Mouse (Mus musculus): Measurements from ENCODE around the gene Aknad1.
A peak's percentile ranks its signal among the peaks of the same experiment; 100 is the strongest.

Gene Aknad1

GRCm38 (mm10) chr3:108754541-108754940 is 15.1 kb downstream of the Aknad1 start:
- no peak for DNase-seq

- DNase-seq, result no peak
Measured at GRCm38 (mm10) chr3:108755542-108755941, 16.1 kb downstream of the Aknad1 start.

- DNase-seq, result no peak
Measured at GRCm38 (mm10) chr3:108756131-108756530, 16.7 kb downstream of the Aknad1 start.

- DNase-seq, result no peak
Measured at GRCm38 (mm10) chr3:108757570-108757969, 18.1 kb downstream of the Aknad1 start.

- no peak for DNase-seq
Measured at GRCm38 (mm10) chr3:108759566-108760420, 20.3 kb downstream of the Aknad1 start.

GRCm38 (mm10) chr3:108762597-108763111 is 23.2 kb downstream of the Aknad1 start:
- no peak for DNase-seq

GRCm38 (mm10) chr3:108763691-108764090 is 24.2 kb downstream of the Aknad1 start:
- DNase-seq, result no peak

- no peak for DNase-seq
Measured at GRCm38 (mm10) chr3:108764976-108765375, 25.5 kb downstream of the Aknad1 start.

- no peak for DNase-seq
Measured at GRCm38 (mm10) chr3:108765476-108765875, 26.0 kb downstream of the Aknad1 start.

GRCm38 (mm10) chr3:108766943-108767342 is 27.5 kb downstream of the Aknad1 start:
- no peak for DNase-seq

- no peak for DNase-seq
Measured at GRCm38 (mm10) chr3:108767416-108767815, 28.0 kb downstream of the Aknad1 start.

GRCm38 (mm10) chr3:108769547-108769946 is 30.1 kb downstream of the Aknad1 start:
- no peak for DNase-seq

- DNase-seq, result peak in 1 of 2 experiments; percentile 15
Measured at GRCm38 (mm10) chr3:108770725-108771368, 31.4 kb downstream of the Aknad1 start.

GRCm38 (mm10) chr3:108772211-108772610 is 32.8 kb downstream of the Aknad1 start:
- no peak for DNase-seq

- no peak for DNase-seq
Measured at GRCm38 (mm10) chr3:108772811-108773210, 33.4 kb downstream of the Aknad1 start.

- DNase-seq, result no peak
Measured at GRCm38 (mm10) chr3:108778761-108779540, 39.5 kb downstream of the Aknad1 start.

- DNase-seq, result no peak
Measured at GRCm38 (mm10) chr3:108781238-108781883, 41.9 kb downstream of the Aknad1 start.

GRCm38 (mm10) chr3:108781884-108782270 is 42.4 kb downstream of the Aknad1 start:
- no peak for DNase-seq

GRCm38 (mm10) chr3:108782364-108782895 is 43.0 kb downstream of the Aknad1 start:
- no peak for DNase-seq

- DNase-seq, result no peak
Measured at GRCm38 (mm10) chr3:108786520-108786919, 47.1 kb downstream of the Aknad1 start.

- DNase-seq, result no peak
Measured at GRCm38 (mm10) chr3:108787754-108788454, 48.4 kb downstream of the Aknad1 start.

- no peak for DNase-seq
Measured at GRCm38 (mm10) chr3:108788455-108788794, 49.0 kb downstream of the Aknad1 start.

Data from thymus, adult 18-20 months (tissue).